Mouse (Mus musculus): ENCODE measurements around the gene Dock1.
A peak's percentile ranks its signal among the peaks of the same experiment; 100 is the strongest.

Gene Dock1

DNA sequence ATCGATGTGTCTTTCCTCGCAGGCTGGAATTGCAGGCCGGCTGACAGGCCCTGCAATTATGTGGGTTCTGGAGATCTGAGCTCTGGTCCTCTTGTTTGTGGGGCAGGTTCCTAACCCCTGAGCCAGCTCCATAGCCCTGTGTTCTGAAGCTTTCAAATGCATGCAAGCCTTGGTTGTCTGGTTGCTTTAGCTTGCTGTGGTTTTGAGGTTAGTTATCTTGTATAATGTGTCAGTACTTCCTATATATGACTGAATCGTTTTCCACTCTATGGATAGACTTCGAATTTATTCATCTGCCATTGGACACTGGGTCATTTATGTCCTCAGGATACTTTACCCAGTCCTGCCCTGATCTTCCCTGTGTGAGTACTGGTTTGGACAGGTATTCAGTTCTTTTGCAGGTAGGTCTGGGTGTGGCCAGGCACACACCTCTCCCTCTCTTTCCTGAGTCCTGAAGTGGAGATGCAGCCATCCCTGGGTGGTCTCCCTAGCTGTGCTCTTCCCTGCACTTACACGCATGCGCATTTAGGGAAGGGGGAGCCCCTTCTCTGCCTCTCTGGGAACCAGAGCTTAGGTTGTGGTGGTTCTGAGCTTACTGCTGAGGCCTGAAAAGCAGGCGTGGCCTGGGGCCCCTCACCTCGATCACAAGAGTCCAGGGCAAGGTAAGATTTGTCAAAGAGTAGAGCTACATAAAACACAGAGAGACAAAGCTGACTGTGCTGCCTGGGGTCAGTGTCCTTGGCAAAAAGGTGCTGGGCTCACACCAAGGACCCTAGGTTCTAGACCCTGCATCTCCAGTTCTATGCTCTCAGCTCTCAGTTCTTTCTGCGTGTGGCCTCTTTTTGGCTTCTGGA, 25.9 kb downstream of the Dock1 start:
- no peak for DNase-seq

DNA sequence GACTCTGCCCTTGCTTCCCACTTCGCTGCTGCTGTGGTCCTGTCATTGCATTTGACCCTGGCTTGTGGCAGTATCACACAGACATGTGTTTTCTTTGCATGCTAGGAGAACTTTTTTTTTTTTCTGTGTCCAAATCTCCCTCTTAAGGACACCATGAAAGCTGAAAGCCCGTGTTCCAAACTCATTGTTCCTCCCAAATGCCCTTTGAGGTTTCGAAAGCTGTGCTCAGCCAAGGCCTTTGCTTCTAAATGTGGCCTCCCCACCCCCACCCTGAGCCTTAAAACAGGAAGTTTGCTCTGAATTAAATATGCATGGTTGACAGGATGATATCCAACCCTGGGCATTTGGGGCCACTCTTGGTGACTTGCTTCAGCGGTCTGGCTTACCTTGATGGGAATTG, 27.0 kb downstream of the Dock1 start:
- no peak for DNase-seq

DNA sequence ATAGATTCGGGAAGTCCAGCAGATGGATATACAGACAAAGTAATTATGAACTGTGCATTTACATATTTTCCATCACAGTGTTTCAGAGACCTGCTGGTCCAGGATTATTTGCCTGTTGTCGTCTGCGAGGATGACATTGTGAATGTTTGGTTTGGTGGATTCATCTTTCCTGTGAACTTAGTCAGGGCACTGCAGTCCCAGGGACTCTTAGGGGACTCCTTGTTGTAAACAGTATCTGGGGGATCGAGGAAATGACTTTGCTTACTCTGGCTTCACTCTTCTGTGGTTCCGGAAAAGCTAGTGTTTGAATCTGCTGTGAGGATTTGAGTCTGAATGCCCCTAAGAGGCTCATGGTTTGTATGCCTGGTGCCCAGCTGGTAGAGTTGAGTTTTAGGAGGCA, 27.8 kb downstream of the Dock1 start:
- no peak for DNase-seq

- DNase-seq: no peak
Observed at GRCm38 (mm10) chr7:134700001-134700400, 29.5 kb downstream of the Dock1 start.

- no peak for DNase-seq
Observed at GRCm38 (mm10) chr7:134702481-134702880, 32.0 kb downstream of the Dock1 start.

GRCm38 (mm10) chr7:134703704-134704103, 33.2 kb downstream of the Dock1 start:
- peak; percentile 23 for DNase-seq

DNA sequence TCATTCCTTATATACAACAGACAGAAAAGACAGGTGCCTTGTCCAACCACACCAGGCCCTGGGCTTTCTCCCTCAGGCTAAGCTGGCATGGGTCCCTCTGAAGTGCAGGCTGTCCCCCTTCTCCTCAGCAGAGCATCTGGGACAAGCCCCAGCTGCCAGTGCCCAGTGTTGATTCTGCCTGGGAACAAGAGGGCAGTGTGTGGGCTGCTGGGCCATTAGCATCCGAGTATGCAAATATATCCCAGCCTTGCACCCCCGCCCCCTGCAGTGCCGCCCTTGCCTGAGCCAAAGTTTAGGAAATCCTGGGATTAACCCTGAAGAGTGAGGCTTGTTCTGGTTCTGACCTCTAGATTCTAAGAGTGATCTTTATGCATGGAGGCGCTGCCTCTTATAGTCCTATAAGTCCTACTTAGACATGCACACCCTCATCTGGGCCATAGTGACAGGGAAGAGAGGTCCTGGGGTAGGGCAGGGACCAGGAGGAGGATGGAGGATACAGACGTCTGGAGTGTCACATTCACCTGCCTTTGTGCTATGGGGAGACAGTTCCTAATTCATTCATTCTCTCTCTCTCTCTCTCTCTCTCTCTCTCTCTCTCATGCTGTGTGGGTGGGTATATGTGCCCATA, 38.9 kb downstream of the Dock1 start:
- DNase-seq: peak; percentile 73

DNA sequence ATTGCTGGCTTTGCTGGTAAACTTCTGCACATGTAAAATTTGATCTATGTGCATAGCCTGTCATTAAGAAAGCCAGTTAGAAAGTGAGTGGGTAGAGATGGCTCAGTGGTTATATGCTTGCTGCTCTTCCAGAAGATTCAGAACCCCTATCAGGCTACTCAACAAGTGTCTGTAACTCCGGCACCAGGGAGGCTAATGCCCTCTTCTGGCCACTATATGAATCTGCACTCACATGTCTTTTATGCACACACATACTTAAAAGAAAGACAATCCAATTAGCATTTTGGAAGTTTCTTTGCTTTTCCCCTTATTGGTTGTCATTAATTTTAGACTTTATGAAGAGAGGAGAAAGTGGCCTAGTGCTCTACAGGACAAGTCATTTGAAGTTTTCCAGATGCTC, 41.1 kb downstream of the Dock1 start:
- no peak for DNase-seq

- no peak for DNase-seq
Observed at GRCm38 (mm10) chr7:134719406-134719805, 49.0 kb downstream of the Dock1 start.

DNA sequence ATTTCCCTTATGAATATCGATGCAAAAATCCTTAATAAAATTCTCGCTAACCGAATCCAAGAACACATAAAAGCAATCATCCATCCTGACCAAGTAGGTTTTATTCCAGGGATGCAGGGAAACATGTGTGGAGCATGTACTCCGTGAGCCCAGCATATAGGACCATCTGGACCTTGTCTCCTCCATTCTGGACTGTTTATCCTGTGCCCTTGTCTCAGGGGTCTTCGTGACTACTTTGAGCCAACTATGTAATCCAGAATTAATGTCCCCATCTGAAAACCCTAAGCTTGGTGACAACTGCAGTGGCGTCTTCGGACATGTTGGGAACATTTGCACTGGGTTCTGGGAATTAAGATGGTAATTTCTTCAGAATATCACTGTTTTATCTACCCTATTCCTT, 51.9 kb downstream of the Dock1 start:
- no peak for DNase-seq

DNA sequence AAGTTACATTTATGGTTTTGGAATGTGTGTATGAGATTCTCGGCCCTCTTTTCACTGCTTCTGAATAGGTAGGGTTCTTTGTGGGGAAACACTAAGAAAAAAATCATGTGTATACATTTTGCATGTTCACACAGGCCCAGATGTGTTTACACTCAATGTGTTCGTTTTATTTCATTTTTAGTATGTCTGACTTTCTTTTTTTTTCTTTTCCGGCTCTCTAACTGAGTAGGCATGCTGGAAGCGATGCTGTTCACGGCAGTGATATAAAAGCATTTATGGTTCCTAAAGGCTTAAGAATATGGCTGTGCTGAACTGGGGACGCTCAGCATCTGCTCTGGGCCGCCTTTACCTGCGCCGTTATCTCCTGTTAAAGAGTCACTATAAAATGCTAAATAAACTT, 52.5 kb downstream of the Dock1 start:
- no peak for DNase-seq

GRCm38 (mm10) chr7:134723509-134723908, 53.1 kb downstream of the Dock1 start:
- DNase-seq: no peak

GRCm38 (mm10) chr7:134724841-134725240, 54.4 kb downstream of the Dock1 start:
- no peak for DNase-seq

DNA sequence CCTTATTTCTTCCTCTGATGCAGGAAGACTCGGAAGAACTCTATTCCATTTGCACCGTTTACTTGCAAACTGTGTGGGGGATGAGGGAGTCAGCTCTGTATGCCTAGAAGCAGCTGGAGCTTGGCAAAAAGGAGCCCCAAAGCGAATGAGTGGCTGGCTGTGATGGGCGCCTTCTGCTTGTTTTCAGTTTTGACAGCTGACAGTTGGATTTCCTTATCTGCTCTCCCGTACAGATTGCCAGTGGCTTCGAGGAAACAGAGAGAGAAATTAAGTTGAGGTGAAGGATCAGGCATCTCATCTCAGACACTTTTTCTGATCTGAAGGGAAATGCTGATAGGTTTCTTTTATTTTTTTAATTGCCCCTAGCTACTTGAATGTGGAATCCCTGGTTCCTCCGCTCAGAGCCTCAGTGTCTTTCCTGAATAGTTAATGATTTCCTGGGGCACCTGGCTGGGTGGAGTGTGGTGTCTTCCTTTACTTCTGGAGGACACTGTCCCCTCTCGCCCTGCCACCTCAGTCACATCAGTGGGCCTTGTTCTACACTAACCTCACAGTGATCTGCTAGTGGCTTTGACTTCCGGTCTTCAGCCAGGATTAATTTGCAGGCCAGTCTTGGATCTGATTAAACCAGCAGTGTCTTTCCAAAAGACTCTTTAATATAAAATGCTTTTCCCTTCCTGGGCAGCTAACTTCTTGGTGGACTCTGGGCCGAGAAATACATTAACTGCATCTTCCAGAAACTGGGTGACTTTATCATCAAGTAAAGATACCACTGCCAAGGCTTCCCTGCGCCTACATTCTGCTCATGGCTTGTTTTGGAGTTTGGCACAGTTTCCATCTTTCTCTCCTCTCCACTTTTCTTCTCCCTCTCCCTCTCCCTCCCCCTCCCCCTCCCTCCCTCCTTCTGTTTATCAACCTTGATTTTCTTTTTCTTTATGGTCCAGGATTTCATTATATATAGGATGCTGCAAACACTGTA, 55.4 kb downstream of the Dock1 start:
- peak; percentile 49 for DNase-seq

GRCm38 (mm10) chr7:134726530-134727258, 56.2 kb downstream of the Dock1 start:
- no peak for DNase-seq

DNA sequence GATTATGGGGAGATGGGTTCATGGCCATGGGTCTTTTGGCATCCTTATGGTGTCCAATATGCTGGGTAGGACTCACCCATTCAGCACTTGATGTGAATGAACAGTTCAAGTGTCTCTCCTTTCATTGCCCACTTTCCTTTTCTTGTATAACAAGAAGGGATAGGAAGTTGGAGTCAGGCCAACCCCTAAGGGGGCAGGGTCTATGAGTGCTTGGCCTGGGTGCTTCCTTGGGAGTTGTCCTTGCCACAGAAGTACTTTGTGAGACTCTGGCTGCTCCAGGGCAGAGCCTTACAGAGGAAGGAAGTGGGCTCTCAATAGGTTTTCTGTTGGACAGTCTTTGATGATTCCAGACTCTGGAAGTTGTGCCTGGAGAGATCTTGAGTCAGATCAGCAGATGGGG, 58.9 kb downstream of the Dock1 start:
- no peak for DNase-seq

GRCm38 (mm10) chr7:134730406-134731126, 60.1 kb downstream of the Dock1 start:
- no peak for DNase-seq

GRCm38 (mm10) chr7:134747059-134747458, 76.6 kb downstream of the Dock1 start:
- DNase-seq: no peak

- no peak for DNase-seq
Observed at GRCm38 (mm10) chr7:134748376-134748775, 77.9 kb downstream of the Dock1 start.

- no peak for DNase-seq
Observed at GRCm38 (mm10) chr7:134749613-134750012, 79.2 kb downstream of the Dock1 start.

- DNase-seq: no peak
Observed at GRCm38 (mm10) chr7:134751496-134751895, 81.0 kb downstream of the Dock1 start.

DNA sequence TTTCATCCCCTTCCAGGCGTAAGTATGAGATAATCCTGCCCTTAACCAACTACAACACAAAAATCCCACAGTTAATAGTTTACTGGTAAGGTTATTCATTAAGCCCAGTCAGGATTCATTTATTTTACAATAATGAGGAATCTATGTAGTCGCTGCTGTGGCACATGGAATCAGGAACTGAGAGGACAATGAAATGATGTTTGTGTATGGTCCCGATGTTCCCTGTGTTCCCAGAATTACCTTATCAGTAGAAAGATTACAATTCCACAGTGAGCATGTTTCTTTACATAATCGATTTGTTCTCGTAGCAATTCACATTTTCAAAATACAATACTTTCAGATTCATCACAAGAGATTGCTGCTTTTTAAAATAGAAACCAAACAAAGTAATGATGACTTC, 83.0 kb downstream of the Dock1 start:
- DNase-seq: no peak

All from right cerebral cortex, adult 18-20 months (tissue).